In the genomic region with DNA sequence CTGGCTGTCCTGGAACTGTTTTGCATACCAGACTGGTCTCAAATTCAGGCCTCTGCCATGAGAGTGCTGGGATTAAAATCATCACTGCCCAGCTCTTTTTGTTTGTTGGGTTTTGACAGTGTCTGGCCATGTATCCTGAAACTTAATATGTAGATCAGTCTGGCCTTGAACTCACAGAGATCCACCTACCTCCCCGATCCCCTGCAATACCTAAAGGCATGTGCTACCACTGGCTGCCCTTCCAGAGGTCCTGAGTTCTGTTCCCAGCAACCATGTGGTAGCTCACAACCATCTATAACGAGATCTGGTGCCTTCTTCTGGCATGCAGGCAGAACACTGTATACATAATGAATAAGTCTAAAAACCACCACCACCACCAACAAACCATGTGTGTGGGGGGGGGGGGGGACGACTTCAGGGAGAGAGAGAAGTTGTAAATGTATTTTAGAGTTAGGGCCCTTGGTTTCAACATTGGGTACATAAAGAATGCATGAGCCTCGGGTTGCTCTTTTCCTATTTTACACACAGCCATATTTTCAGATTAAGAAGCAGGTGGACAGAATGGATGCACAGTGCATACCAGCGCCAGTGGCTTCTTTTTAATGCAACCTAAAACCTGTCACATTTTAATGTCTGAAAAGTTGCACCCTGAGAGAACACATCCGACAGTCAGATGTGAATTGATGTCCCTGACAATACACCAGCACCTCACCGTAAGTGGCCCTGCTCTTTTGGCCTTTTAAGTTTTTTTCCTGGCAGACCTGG, we compare ENCODE assay signal across 8 mouse cellular contexts. TPM values are rescaled to one million over a fixed set of nuclear protein-coding genes. Genes with fewer than 3 reads are reported as not detected.
DNase-seq lines count a peak whose midpoint lies in the region; ATAC-seq and TF ChIP-seq lines count a peak whose summit lies in the region.

No protein-coding gene starts in this region.

- WGBS in heart, embryonic 12.5 days: 21% methylated on average over 7 of the region's 7 CpGs
- WGBS in forebrain, embryonic 13.5 days: 20% methylated on average over 7 of the region's 7 CpGs
- 10% methylated on average over 7 of the region's 7 CpGs for WGBS in macrophage (ENCODE audit: missing documents)

- peak overlapping the region; percentile 84 for H3K9ac ChIP-seq in heart, embryonic 12.5 days
- peak overlapping the region; percentile 88 for H3K9ac ChIP-seq in forebrain, embryonic 13.5 days

- H3K79me2 ChIP-seq in macrophage (ENCODE audit: inconsistent target): no peaks in the 10 kb centered on the region; the same call in 1 of the 2 replicates

- no peak for TF ChIP-seq CTCF in E14TG2a.4 (conservative IDR thresholded peaks at IDR 0.05; ENCODE audit: low read length)

- no peaks in the 10 kb centered on the region for H3K9me3 ChIP-seq in heart, embryonic 12.5 days (replicated peaks)
- H3K9me3 ChIP-seq in E14TG2a.4 (ENCODE audit: low read length): no peaks in the 10 kb centered on the region
- no peaks in the 10 kb centered on the region for H3K9me3 ChIP-seq in forebrain, embryonic 13.5 days (replicated peaks)

- peak overlapping the region; percentile 87 for H3K27ac ChIP-seq in heart, embryonic 12.5 days (ENCODE audit: poor library complexity, severe bottlenecking)
- H3K27ac ChIP-seq in forebrain, embryonic 13.5 days: peak overlapping the region; percentile 80
- H3K27ac ChIP-seq in macrophage: peak overlapping the region; percentile 30

- H3K4me1 ChIP-seq in heart, embryonic 12.5 days (replicated peaks): peaks cover 16% of the 10 kb centered on the region
- H3K4me1 ChIP-seq in E14TG2a.4 (replicated peaks; ENCODE audit: low read depth, low read length): peaks cover 51% of the 10 kb centered on the region
- H3K4me1 ChIP-seq in forebrain, embryonic 13.5 days: peaks cover 18% of the 10 kb centered on the region

- H3K27me3 ChIP-seq in heart, embryonic 12.5 days (replicated peaks): no peaks in the 10 kb centered on the region
- no peaks in the 10 kb centered on the region for H3K27me3 ChIP-seq in E14TG2a.4 (ENCODE audit: insufficient read depth, low read length)
- H3K27me3 ChIP-seq in forebrain, embryonic 13.5 days: no peaks in the 10 kb centered on the region

- peak overlapping the region; percentile 94 for H3K4me2 ChIP-seq in heart, embryonic 12.5 days
- peak overlapping the region; percentile 93 for H3K4me2 ChIP-seq in forebrain, embryonic 13.5 days

- ATAC-seq in heart, embryonic 12.5 days (ENCODE audit: insufficient number of reproducible peaks, low FRiP score): no peak
- no peak for ATAC-seq in forebrain, embryonic 13.5 days
- no peak for ATAC-seq in granulocyte monocyte progenitor cell, adult 5-6 weeks (replicated peaks; ENCODE audit: poor library complexity, severe bottlenecking)
- no peak for ATAC-seq in megakaryocyte-erythroid progenitor cell, adult 5-6 weeks (replicated peaks; ENCODE audit: low FRiP score, low TSS enrichment, poor library complexity, severe bottlenecking)

- DNase-seq in heart, postnatal 4 days: no peak
- no peak for DNase-seq in frontal cortex, postnatal 25 days (ENCODE audit: low spot score in 2 of 2)

- H3K36me3 ChIP-seq in heart, embryonic 12.5 days: peaks cover 31% of the 10 kb centered on the region
- H3K36me3 ChIP-seq in E14TG2a.4 (ENCODE audit: insufficient read depth, low read length) (peaks cover 49% of the 10 kb centered on the region), macrophage (ENCODE audit: inconsistent target) (no peaks in the 10 kb centered on the region)
- H3K36me3 ChIP-seq in forebrain, embryonic 13.5 days (ENCODE audit: poor library complexity, severe bottlenecking): peaks cover 22% of the 10 kb centered on the region

- peak overlapping the region; percentile 82 for H3K4me3 ChIP-seq in heart, embryonic 12.5 days
- H3K4me3 ChIP-seq in E14TG2a.4 (replicated peaks; ENCODE audit: low read length) (peak overlapping the region; percentile 95), macrophage (ENCODE audit: inconsistent target) (peak overlapping the region; percentile 57)
- H3K4me3 ChIP-seq in forebrain, embryonic 13.5 days: peak overlapping the region; percentile 86

RNA-seq across cellular contexts. Expression of a gene that starts 0.8 kb away (rescaled TPM):
- polyA plus RNA-seq in heart, embryonic 12.5 days (2016; fragmentation: Nextera tagmentation; extraction: Ambion mirVana): 7.9 and 8.3 TPM in 2 replicates
- 10 to 100 TPM; 13.7 to 15.4 TPM for total RNA-seq in heart, postnatal 4 days (2021)
- polyA plus RNA-seq in forebrain, embryonic 13.5 days (2015; fragmentation: Nextera tagmentation; extraction: Ambion mirVana): 5.8 and 6.3 TPM in 2 replicates
- total RNA-seq in macrophage (2018; cell fraction: chromatin; rRNA removed): 10 to 100 TPM in 3 of 26 experiments, 1 to 10 TPM in 23; 2.3 to 11.8 (median 7.5) TPM
- total RNA-seq in macrophage (2018; cell fraction: cytosol; rRNA removed): 1 to 10 TPM in 22 of 26 experiments, under 1 TPM in 4; 0.76 to 1.8 (median 1.4) TPM
- total RNA-seq in macrophage (2018; cell fraction: nucleus; rRNA removed): 10 to 100 TPM in 1 of 26 experiments, 1 to 10 TPM in 25; 1.5 to 16.8 (median 3.7) TPM
- 1.1 to 3.6 TPM (median 1.7 TPM) in 3 replicates for polyA plus RNA-seq in macrophage (2018)
- 10.7 and 13.4 TPM in 2 replicates for total RNA-seq in granulocyte monocyte progenitor cell, adult 5-6 weeks (2014; fragmentation: Nextera tagmentation)
- 5.1 and 5.2 TPM in 2 replicates for total RNA-seq in granulocyte monocyte progenitor cell, adult 5-6 weeks (2017)
- 15.2 and 24.5 TPM in 2 replicates for total RNA-seq in megakaryocyte-erythroid progenitor cell, adult 5-6 weeks (2014; fragmentation: Nextera tagmentation)
- total RNA-seq in megakaryocyte-erythroid progenitor cell, adult 5-6 weeks (2017): 3.5 and 10.3 TPM in 2 replicates

RNA-seq across cellular contexts. Expression of a gene that starts 0.9 kb away (rescaled TPM):
- 2.9 and 3.4 TPM in 2 replicates for polyA plus RNA-seq in heart, embryonic 12.5 days (2016; fragmentation: Nextera tagmentation; extraction: Ambion mirVana)
- total RNA-seq in heart, postnatal 4 days (2021): 1 to 10 TPM; 6.4 to 7.8 TPM
- 2.3 and 2.9 TPM in 2 replicates for polyA plus RNA-seq in forebrain, embryonic 13.5 days (2015; fragmentation: Nextera tagmentation; extraction: Ambion mirVana)
- 10 to 100 TPM in 1 of 26 experiments, 1 to 10 TPM in 24, under 1 TPM in 1; 0.95 to 11.3 (median 3.7) TPM for total RNA-seq in macrophage (2018; cell fraction: chromatin; rRNA removed)
- total RNA-seq in macrophage (2018; cell fraction: cytosol; rRNA removed): 1 to 10 TPM; 1.7 to 4.8 (median 3.1) TPM
- 10 to 100 TPM in 8 of 26 experiments, 1 to 10 TPM in 18; 2.6 to 17.9 (median 5.4) TPM for total RNA-seq in macrophage (2018; cell fraction: nucleus; rRNA removed)
- polyA plus RNA-seq in macrophage (2018): 3.5 to 7.1 TPM (median 4.7 TPM) in 3 replicates
- total RNA-seq in granulocyte monocyte progenitor cell, adult 5-6 weeks (2014; fragmentation: Nextera tagmentation): 5.0 and 5.8 TPM in 2 replicates
- 7.8 and 8.3 TPM in 2 replicates for total RNA-seq in granulocyte monocyte progenitor cell, adult 5-6 weeks (2017)
- 10.2 and 11.1 TPM in 2 replicates for total RNA-seq in megakaryocyte-erythroid progenitor cell, adult 5-6 weeks (2014; fragmentation: Nextera tagmentation)
- 12.3 and 14.5 TPM in 2 replicates for total RNA-seq in megakaryocyte-erythroid progenitor cell, adult 5-6 weeks (2017)

RNA-seq across cellular contexts. Expression of a gene that starts 8.6 kb away (rescaled TPM):
- 55.5 and 57.4 TPM in 2 replicates for polyA plus RNA-seq in heart, embryonic 12.5 days (2016; fragmentation: Nextera tagmentation; extraction: Ambion mirVana)
- total RNA-seq in heart, postnatal 4 days (2021): 10 to 100 TPM; 55.5 to 64.4 TPM
- polyA plus RNA-seq in forebrain, embryonic 13.5 days (2015; fragmentation: Nextera tagmentation; extraction: Ambion mirVana): 66.5 and 68.5 TPM in 2 replicates
- 100 to 1,000 TPM; 270 to 557 (median 405) TPM for total RNA-seq in macrophage (2018; cell fraction: chromatin; rRNA removed)
- 100 to 1,000 TPM in 6 of 26 experiments, 10 to 100 TPM in 20; 60.0 to 117 (median 90.2) TPM for total RNA-seq in macrophage (2018; cell fraction: cytosol; rRNA removed)
- total RNA-seq in macrophage (2018; cell fraction: nucleus; rRNA removed): 100 to 1,000 TPM; 150 to 314 (median 228) TPM
- polyA plus RNA-seq in macrophage (2018): 70.8 to 80.2 TPM (median 75.8 TPM) in 3 replicates
- 72.0 and 78.9 TPM in 2 replicates for total RNA-seq in granulocyte monocyte progenitor cell, adult 5-6 weeks (2014; fragmentation: Nextera tagmentation)
- total RNA-seq in granulocyte monocyte progenitor cell, adult 5-6 weeks (2017): 78.5 and 110 TPM in 2 replicates
- 91.1 and 108 TPM in 2 replicates for total RNA-seq in megakaryocyte-erythroid progenitor cell, adult 5-6 weeks (2014; fragmentation: Nextera tagmentation)
- 155 and 184 TPM in 2 replicates for total RNA-seq in megakaryocyte-erythroid progenitor cell, adult 5-6 weeks (2017)

RNA-seq across cellular contexts. Expression of a gene that starts 37.0 kb away (rescaled TPM):
- polyA plus RNA-seq in heart, embryonic 12.5 days (2016; fragmentation: Nextera tagmentation; extraction: Ambion mirVana): 33.8 and 37.1 TPM in 2 replicates
- total RNA-seq in heart, postnatal 4 days (2021): 10 to 100 TPM; 13.4 to 13.7 TPM
- 75.3 and 76.3 TPM in 2 replicates for polyA plus RNA-seq in forebrain, embryonic 13.5 days (2015; fragmentation: Nextera tagmentation; extraction: Ambion mirVana)
- total RNA-seq in macrophage (2018; cell fraction: chromatin; rRNA removed): 10 to 100 TPM in 11 of 26 experiments, 1 to 10 TPM in 14, not detected in 1; 2.4 to 15.1 (median 9.5) TPM
- 10 to 100 TPM in 10 of 26 experiments, 1 to 10 TPM in 16; 6.0 to 12.8 (median 9.4) TPM for total RNA-seq in macrophage (2018; cell fraction: cytosol; rRNA removed)
- total RNA-seq in macrophage (2018; cell fraction: nucleus; rRNA removed): 10 to 100 TPM in 7 of 26 experiments, 1 to 10 TPM in 19; 1.5 to 14.5 (median 6.1) TPM
- polyA plus RNA-seq in macrophage (2018): 6.5 to 17.6 TPM (median 8.5 TPM) in 3 replicates
- total RNA-seq in granulocyte monocyte progenitor cell, adult 5-6 weeks (2014; fragmentation: Nextera tagmentation): 28.3 and 36.0 TPM in 2 replicates
- 32.6 and 46.7 TPM in 2 replicates for total RNA-seq in granulocyte monocyte progenitor cell, adult 5-6 weeks (2017)
- total RNA-seq in megakaryocyte-erythroid progenitor cell, adult 5-6 weeks (2014; fragmentation: Nextera tagmentation): 32.7 and 51.7 TPM in 2 replicates
- 31.9 and 41.2 TPM in 2 replicates for total RNA-seq in megakaryocyte-erythroid progenitor cell, adult 5-6 weeks (2017)

RNA-seq across cellular contexts. Expression of a gene that starts 50.4 kb away (rescaled TPM):
- polyA plus RNA-seq in heart, embryonic 12.5 days (2016; fragmentation: Nextera tagmentation; extraction: Ambion mirVana): 25.2 and 26.8 TPM in 2 replicates
- 10 to 100 TPM; 78.8 to 81.5 TPM for total RNA-seq in heart, postnatal 4 days (2021)
- 3.6 and 3.8 TPM in 2 replicates for polyA plus RNA-seq in forebrain, embryonic 13.5 days (2015; fragmentation: Nextera tagmentation; extraction: Ambion mirVana)
- total RNA-seq in macrophage (2018; cell fraction: chromatin; rRNA removed): 10 to 100 TPM in 25 of 26 experiments, 1 to 10 TPM in 1; 8.8 to 47.1 (median 25.1) TPM
- total RNA-seq in macrophage (2018; cell fraction: cytosol; rRNA removed): 10 to 100 TPM in 23 of 26 experiments, 1 to 10 TPM in 3; 9.0 to 18.3 (median 13.4) TPM
- 10 to 100 TPM in 22 of 26 experiments, 1 to 10 TPM in 4; 6.6 to 31.7 (median 19.1) TPM for total RNA-seq in macrophage (2018; cell fraction: nucleus; rRNA removed)
- polyA plus RNA-seq in macrophage (2018): 10.0 to 13.7 TPM (median 11.9 TPM) in 3 replicates
- 20.6 and 38.4 TPM in 2 replicates for total RNA-seq in granulocyte monocyte progenitor cell, adult 5-6 weeks (2014; fragmentation: Nextera tagmentation)
- total RNA-seq in granulocyte monocyte progenitor cell, adult 5-6 weeks (2017): 14.9 and 15.9 TPM in 2 replicates
- 48.3 and 77.1 TPM in 2 replicates for total RNA-seq in megakaryocyte-erythroid progenitor cell, adult 5-6 weeks (2014; fragmentation: Nextera tagmentation)
- 22.0 and 43.6 TPM in 2 replicates for total RNA-seq in megakaryocyte-erythroid progenitor cell, adult 5-6 weeks (2017)

Comparison
In these comparisons a context has a peak if more than half of its experiments do, and no peak if none do; other contexts are left out.
1. H3K27ac ChIP-seq: peak in every context shown above with its lines; median percentile 87 in heart, embryonic 12.5 days; 80 in forebrain, embryonic 13.5 days; 30 in macrophage.